Mouse (Mus musculus) forebrain, embryonic 11.5 days (tissue): ENCODE results near the gene Zfp777. TPM values are rescaled to one million over a fixed set of nuclear protein-coding genes. Genes with fewer than 3 reads are reported as not detected.

ENCODE experiments used
- ATAC-seq: fragments of 200-750 bp; cut with Nextera tagmentation; replicated peaks from 2 replicates; pipeline ENCODE4 v1.8.0; 2017; ENCODE audit warnings: moderate TSS enrichment; ENCODE audit not compliant: low FRiP score
- DNase-seq: peaks from one replicate; pipeline ENCODE4 v3.0.0-alpha.2; 2017; ENCODE audit warnings: low spot score
- H3K27ac ChIP-seq: fragments of 300-500 bp; sonication (generic); 2 replicates; pipeline ENCODE4 v1.5.1; 2014; ENCODE audit warnings: low read depth, low read length
- H3K27me3 ChIP-seq: fragments of 300-500 bp; sonication (generic); 2 replicates; pipeline ENCODE4 v1.6.1; 2014; ENCODE audit warnings: mild to moderate bottlenecking, low read length, mixed read lengths; ENCODE audit not compliant: control insufficient read depth, insufficient read depth
- H3K36me3 ChIP-seq: fragments of 300-500 bp; sonication (generic); 2 replicates; pipeline ENCODE4 v1.6.1; 2014; ENCODE audit warnings: mild to moderate bottlenecking, low read length, moderate library complexity, mixed read lengths; ENCODE audit not compliant: control insufficient read depth, insufficient read depth
- H3K4me1 ChIP-seq: fragments of 300-500 bp; sonication (generic); replicated peaks from 2 replicates; pipeline ENCODE4 v1.6.1; 2014; ENCODE audit warnings: low read length, mixed read lengths; ENCODE audit not compliant: control insufficient read depth, insufficient read depth
- H3K4me2 ChIP-seq: fragments of 300-500 bp; sonication (generic); 2 replicates; pipeline ENCODE4 v1.6.1; 2014; ENCODE audit warnings: low read depth, mild to moderate bottlenecking, low read length, moderate library complexity, mixed read lengths; ENCODE audit not compliant: severe bottlenecking
- H3K4me3 ChIP-seq: fragments of 300-500 bp; sonication (generic); 2 replicates; pipeline ENCODE4 v1.5.1; 2014; ENCODE audit warnings: low read depth, low read length
- H3K9ac ChIP-seq: fragments of 300-500 bp; sonication (generic); 2 replicates; pipeline ENCODE4 v1.6.1; 2014; ENCODE audit warnings: low read length
- H3K9me3 ChIP-seq: fragments of 300-500 bp; sonication (generic); 2 replicates; pipeline ENCODE4 v1.6.1; 2016; ENCODE audit warnings: low read length, mixed read lengths; ENCODE audit not compliant: control insufficient read depth
- WGBS: fragments of 180-500 bp; shearing (Covaris S2); extraction: QIAGEN DNeasy Blood & Tissue Kit; methylation state at CpG from one replicate; pipeline ENCODE4 v1.1.7; 2014; 5-methylcytosine and 5-hydroxymethylcytosine counted together
- polyA plus RNA-seq: library from polyadenylated mRNA; unstranded; fragments of >200 nt; fragmentation: Nextera tagmentation; extraction: Ambion mirVana; gene quantifications from 2 replicates; pipeline ENCODE4 v1.2.1, GENCODE M21; 2014

Gene Zfp777
- polyA plus RNA-seq, 1 experiment from 2014 or later = 10.8 TPM

DNA sequence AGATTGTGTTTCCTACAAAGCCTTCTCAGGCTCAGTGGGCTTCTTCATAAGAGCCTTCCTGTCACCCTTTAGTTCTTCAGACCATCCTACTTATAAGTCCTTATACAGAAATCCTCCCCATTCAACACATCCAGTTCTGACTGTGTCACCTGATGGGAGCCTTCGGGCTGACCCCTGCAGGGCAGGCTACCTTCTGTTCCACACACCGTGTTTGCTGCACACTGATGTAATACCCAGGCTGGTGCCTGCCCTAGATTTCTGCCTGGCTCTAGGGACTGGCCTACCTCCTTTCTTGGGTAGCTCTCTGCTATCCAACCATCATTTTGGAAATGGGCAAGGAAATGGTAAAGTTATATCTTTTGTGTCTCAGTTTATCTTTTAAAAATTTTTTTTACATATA lies 26.0 kb downstream of the Zfp777 start:
- Histone ChIP-seq H3K4me1 (no peaks in the 10 kb centered on the region), H3K9ac (no peak overlapping the region), H3K4me2 (no peak overlapping the region), H3K36me3 (peaks cover 25% of the 10 kb centered on the region), H3K27ac (no peak overlapping the region), H3K4me3 (no peak overlapping the region), H3K9me3 (peaks cover 7% of the 10 kb centered on the region; the same call in 1 of the 2 replicates), H3K27me3 (no peaks in the 10 kb centered on the region; the same call in 1 of the 2 replicates)
- no peak for DNase-seq
- no peak for ATAC-seq
- WGBS = 84% methylated on average over 2 of the region's 2 CpGs

DNA sequence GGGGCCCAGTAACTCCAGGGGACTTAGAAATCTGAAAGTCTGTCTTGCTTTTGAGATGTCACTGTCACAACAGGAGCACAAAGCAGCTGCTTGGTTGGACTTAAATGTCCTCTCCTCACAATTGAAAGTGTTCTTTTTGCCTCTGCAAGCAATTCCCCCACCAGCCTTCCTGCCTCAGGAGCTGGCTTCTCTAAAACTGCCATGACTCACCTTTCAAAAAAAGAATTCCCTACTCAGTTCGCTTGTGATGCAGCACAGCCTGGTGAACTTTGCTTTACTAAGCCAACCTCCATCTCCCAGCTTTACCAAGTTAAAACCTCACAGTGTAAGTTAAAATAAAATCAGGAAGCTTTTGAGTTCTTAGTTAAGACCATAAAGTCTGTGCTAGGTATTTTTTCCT lies 27.0 kb downstream of the Zfp777 start:
- Histone ChIP-seq H3K27ac (no peak overlapping the region), H3K27me3 (no peaks in the 10 kb centered on the region; the same call in 1 of the 2 replicates), H3K9me3 (peaks cover 7% of the 10 kb centered on the region; the same call in 1 of the 2 replicates), H3K4me1 (no peaks in the 10 kb centered on the region), H3K9ac (no peak overlapping the region), H3K36me3 (peaks cover 22% of the 10 kb centered on the region), H3K4me2 (no peak overlapping the region), H3K4me3 (no peak overlapping the region)
- ATAC-seq (no peak), DNase-seq (no peak)
- 75% methylated on average over 1 of the region's 1 CpGs for WGBS

DNA sequence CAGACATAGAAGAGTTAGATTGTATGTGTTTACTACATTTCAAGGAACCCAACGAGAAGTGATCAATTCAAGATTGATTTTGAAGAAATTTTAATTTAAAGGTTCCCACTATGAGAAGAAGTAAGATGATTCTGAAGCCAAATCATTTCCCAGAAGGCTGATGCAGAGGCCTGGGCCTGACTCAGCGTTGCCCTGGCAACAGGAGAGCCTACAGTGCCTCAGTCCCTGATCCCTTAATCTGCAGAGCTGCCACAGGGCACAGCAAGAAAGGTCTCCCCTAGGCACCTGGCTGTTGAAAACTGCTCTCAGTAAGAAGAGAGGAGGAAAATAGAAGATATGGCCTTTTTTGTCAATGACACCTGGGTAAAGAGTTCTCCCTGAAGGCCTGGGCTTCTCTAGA lies 28.7 kb downstream of the Zfp777 start:
- Histone ChIP-seq H3K4me2 (no peak overlapping the region), H3K9ac (no peak overlapping the region)

DNA sequence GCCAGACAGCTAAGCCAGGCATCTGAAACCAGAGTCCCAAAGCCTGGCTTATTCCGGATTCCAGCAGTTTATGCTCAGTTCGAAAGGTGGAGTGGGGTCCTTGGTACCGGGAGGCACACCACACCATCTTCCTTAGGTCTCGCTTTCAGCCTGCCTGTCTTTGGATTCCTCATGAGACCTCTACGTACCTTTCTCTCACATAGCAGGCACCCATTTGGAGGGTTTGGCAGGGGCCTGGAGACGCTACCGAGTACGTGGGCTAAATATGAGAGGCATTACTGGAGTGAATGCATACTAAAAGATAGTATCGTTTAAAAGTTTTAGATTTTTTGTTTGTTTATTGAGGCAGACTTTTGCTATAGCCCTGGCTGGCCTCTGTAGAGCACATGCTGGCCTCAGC lies 31.9 kb downstream of the Zfp777 start:
- Histone ChIP-seq H3K4me3 (no peak overlapping the region), H3K27me3 (no peaks in the 10 kb centered on the region), H3K9ac (no peak overlapping the region), H3K36me3 (no peaks in the 10 kb centered on the region; the same call in 1 of the 2 replicates), H3K4me1 (no peaks in the 10 kb centered on the region), H3K27ac (no peak overlapping the region), H3K4me2 (no peak overlapping the region), H3K9me3 (no peaks in the 10 kb centered on the region)
- ATAC-seq = 0 out of 2 replicates have a peak, but pooled peaks have one; percentile 14
- no peak for DNase-seq
- 91% methylated on average over 9 of the region's 9 CpGs for WGBS

More for the DNA sequence above, 28.7 kb downstream of the Zfp777 start:
- peaks cover 10% of the 10 kb centered on the region for H3K36me3 ChIP-seq
- peaks cover 4% of the 10 kb centered on the region; the same call in 1 of the 2 replicates for H3K9me3 ChIP-seq
- H3K4me1 ChIP-seq = no peaks in the 10 kb centered on the region
- ATAC-seq = no peak
- H3K27me3 ChIP-seq = no peaks in the 10 kb centered on the region; the same call in 1 of the 2 replicates
- H3K4me3 ChIP-seq = no peak overlapping the region
- 64% methylated on average over 2 of the region's 2 CpGs for WGBS
- DNase-seq = no peak
- H3K27ac ChIP-seq = no peak overlapping the region

DNA sequence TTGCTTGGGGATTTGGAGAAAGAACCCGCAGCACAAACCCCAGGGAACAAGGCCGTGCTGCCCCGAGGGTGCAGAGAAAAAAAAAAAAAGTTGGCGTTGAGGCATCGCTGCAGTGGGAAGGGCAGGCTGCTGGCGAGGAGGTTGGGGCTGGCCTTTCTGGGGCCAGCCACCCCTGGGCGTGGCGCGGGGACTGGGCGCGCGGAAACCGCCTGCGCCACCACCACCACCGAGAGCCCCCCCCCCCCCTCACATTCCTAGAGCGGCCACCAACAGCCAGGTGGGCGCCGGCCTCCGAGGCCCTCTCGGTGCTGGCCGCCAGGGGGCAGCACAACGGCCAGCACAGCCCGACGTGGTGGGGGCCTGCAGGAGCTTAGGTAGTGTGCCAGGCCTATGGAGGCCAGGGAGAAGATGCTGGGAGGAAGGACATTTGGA lies 32.6 kb downstream of the Zfp777 start:
- Histone ChIP-seq H3K4me3 (peak overlapping the region; percentile 34), H3K9ac (peak overlapping the region; percentile 58), H3K4me2 (peak overlapping the region; percentile 65), H3K27ac (no peak overlapping the region), H3K9me3 (no peaks in the 10 kb centered on the region), H3K4me1 (no peaks in the 10 kb centered on the region), H3K27me3 (no peaks in the 10 kb centered on the region), H3K36me3 (no peaks in the 10 kb centered on the region; the same call in 1 of the 2 replicates)
- WGBS = 2% methylated on average over 17 of the region's 24 CpGs
- ATAC-seq = peak; percentile 96
- DNase-seq = peak; percentile 91

DNA sequence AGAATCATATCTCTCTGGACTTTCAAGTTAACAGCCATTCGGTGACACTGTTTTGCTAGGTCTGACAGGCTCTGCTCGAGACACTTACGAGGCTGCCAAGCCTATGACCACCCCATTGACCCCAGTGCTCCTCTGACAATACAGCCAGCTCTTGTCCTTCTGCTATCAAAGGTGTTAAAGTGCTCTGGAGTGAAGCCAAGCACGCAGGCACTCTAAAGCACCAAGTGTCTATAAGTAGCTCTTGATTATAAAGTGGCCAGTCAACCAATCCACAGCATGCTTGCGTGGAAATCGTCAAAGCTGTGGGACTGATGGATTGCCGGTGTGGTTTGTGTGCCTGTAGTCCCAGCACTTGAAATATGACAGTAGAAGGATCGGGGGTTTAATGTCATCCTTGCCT lies 38.0 kb downstream of the Zfp777 start:
- no peak overlapping the region for H3K27ac ChIP-seq
- no peak overlapping the region for H3K9ac ChIP-seq
- H3K9me3 ChIP-seq = no peaks in the 10 kb centered on the region
- ATAC-seq (no peak), DNase-seq (no peak)
- no peaks in the 10 kb centered on the region for H3K4me1 ChIP-seq
- no peak overlapping the region for H3K4me3 ChIP-seq
- H3K36me3 ChIP-seq = no peaks in the 10 kb centered on the region
- no peak overlapping the region for H3K4me2 ChIP-seq
- no peaks in the 10 kb centered on the region for H3K27me3 ChIP-seq
- WGBS = 63% methylated on average over 8 of the region's 8 CpGs

DNA sequence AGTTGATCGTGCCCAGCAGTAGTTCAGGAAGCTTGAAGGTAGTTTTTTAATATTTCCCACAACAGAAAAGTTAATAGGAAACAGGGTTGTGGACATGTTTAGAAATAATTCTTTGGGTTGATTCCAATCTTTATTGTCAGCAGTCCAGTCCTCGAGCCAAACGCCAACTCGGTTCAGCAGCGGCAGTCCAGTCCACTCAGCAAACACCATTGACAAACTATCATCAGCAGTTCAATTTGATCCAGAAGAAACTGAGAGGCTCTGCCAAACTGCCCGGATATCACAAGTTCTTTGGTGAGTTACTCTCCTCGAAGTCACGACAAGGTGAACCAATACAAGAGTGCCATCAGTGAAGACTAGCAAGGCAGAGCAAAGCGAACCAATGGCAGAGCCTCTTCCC lies 53.0 kb downstream of the Zfp777 start:
- no peak overlapping the region for H3K27ac ChIP-seq
- no peaks in the 10 kb centered on the region for H3K36me3 ChIP-seq
- WGBS = 87% methylated on average over 9 of the region's 9 CpGs
- H3K9ac ChIP-seq = no peak overlapping the region
- H3K9me3 ChIP-seq = no peaks in the 10 kb centered on the region
- no peak overlapping the region for H3K4me2 ChIP-seq
- H3K4me3 ChIP-seq = no peak overlapping the region
- no peaks in the 10 kb centered on the region for H3K4me1 ChIP-seq
- ATAC-seq = no peak
- no peaks in the 10 kb centered on the region for H3K27me3 ChIP-seq
- no peak for DNase-seq

DNA sequence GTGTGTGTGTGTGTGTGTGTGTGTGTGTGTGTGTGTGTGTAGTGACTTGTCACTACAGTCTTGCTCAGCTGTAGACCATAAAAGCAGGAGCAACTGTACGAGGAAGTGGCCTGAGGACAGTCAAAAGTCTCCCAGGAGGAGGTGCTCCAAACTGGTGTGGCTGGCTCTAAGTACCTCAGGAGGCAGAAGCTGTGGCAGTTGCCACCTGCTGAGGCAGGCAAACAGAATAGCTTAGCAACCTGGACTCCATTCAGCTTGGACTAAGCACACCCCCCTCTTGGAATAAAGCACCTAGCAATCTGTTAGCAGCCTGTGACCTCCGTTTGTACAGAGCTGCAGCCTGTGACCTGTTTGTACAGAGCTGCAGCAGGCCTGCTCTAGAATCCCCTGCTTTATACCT lies 64.8 kb downstream of the Zfp777 start:
- H3K4me2 ChIP-seq = no peak overlapping the region
- ATAC-seq (no peak), DNase-seq (no peak)
- H3K27ac ChIP-seq = no peak overlapping the region
- no peaks in the 10 kb centered on the region for H3K4me1 ChIP-seq
- H3K36me3 ChIP-seq = no peaks in the 10 kb centered on the region
- no peak overlapping the region for H3K4me3 ChIP-seq
- no peaks in the 10 kb centered on the region for H3K9me3 ChIP-seq
- no peak overlapping the region for H3K9ac ChIP-seq
- WGBS = 13% methylated on average over 2 of the region's 2 CpGs
- H3K27me3 ChIP-seq = no peaks in the 10 kb centered on the region

DNA sequence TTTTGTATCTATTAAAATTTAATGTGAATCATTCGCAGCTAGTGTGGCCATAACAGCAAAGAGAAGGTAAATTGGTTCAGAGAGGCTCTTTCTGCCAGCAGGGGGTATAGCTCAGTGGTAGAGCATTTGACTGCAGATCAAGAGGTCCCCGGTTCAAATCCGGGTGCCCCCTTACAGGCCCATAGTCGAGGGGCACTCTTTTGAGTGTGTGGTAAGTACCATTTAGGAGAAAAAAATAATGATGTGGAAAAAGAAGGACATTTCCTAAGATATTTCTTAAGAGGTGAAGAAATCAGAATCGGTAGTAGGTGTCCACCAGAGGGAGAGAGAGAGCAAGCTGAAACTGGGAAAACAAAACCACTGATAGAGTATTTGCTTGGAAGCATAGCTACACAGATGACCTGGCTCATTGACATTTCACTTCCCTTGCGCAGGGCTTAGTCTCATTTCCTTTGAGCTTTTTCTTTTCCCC lies 69.8 kb downstream of the Zfp777 start:
- H3K27ac ChIP-seq = no peak overlapping the region
- H3K9ac ChIP-seq = no peak overlapping the region
- no peaks in the 10 kb centered on the region for H3K27me3 ChIP-seq
- ATAC-seq (no peak), DNase-seq (peak; percentile 73)
- no peaks in the 10 kb centered on the region for H3K9me3 ChIP-seq
- H3K4me3 ChIP-seq = no peak overlapping the region
- no peak overlapping the region for H3K4me2 ChIP-seq
- no peaks in the 10 kb centered on the region for H3K4me1 ChIP-seq
- H3K36me3 ChIP-seq = no peaks in the 10 kb centered on the region
- 21% methylated on average over 6 of the region's 6 CpGs for WGBS
